Mouse (Mus musculus): Measurements from ENCODE around the gene Col4a4. TPM values are rescaled to one million over a fixed set of nuclear protein-coding genes. Genes with fewer than 3 reads are reported as not detected.

The Col4a4 gene
- polyA plus RNA-seq, 1 experiment from 2014 or later, result 0.24 TPM

DNA sequence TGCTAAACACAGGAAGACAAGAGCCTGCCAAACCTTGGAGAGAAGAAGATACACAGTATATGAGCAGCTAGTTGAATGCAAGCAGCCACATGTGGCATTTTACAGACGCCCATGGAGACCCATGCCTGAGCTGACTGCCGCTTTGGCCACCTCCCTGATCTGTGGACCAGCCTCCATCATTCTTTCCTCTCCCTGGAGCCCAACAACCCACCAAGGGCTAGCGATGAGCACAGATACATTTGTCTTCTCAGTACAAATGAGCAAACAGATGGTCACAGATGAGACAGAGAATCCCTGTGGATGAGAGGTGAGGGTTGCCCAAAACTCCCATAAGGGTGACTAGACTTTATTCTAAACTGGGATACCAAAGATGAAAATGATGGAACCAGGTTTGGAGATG lies 132.6 kb downstream of the Col4a4 start:
- H3K27me3 ChIP-seq (ENCODE audit: control insufficient read depth, insufficient read depth, low read length), result no peaks in the 10 kb centered on the region
- no peaks in the 10 kb centered on the region for H3K4me1 ChIP-seq (ENCODE audit: control insufficient read depth, insufficient read depth, low read length)
- H3K4me2 ChIP-seq (ENCODE audit: low read depth, low read length), result no peak overlapping the region
- H3K9ac ChIP-seq (replicated peaks; ENCODE audit: low read depth, low read length), result no peak overlapping the region
- H3K27ac ChIP-seq (ENCODE audit: low read depth, low read length), result no peak overlapping the region
- WGBS, result 85% methylated on average over 3 of the region's 3 CpGs
- ATAC-seq (ENCODE audit: low read depth), result no peak
- H3K9me3 ChIP-seq (ENCODE audit: control insufficient read depth, low read length), result no peaks in the 10 kb centered on the region
- H3K4me3 ChIP-seq (ENCODE audit: low read depth, low read length), result no peak overlapping the region
- H3K36me3 ChIP-seq (ENCODE audit: control insufficient read depth, insufficient read depth, low read length), result no peaks in the 10 kb centered on the region

DNA sequence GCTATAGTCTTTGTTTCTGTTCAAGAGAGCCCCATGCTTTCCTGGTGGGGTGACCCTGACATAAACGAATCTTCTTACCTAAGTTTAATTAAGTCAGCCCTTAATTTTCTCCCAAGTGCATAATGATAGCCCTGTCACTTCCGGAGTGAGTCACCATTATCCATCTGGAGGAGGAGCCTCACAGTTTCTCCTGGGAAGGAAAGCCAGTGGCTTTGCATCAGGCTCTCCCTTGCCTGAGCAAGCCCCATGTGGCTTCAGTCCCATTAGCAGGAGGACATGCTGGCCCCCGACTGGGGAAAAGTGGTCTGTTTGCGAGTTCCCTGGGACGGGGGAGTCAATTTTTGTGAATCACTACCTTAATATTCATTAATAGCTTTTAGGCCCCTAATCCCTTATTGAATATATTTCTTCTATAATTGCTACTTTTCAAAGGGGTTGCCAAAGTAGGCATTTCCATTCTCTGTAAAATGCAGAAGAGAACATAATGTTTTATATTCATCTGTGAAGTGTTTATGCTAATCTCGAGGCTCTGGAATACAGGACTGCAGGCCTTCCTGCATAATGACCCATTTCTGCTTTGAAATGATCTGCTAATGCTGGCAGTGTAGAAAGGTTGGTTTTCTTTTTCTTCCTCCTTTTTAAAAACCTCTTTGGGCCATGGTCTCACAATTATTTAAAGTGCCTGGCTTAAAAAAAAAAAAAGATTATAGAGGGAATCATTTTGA lies 134.6 kb downstream of the Col4a4 start:
- H3K9ac ChIP-seq (replicated peaks; ENCODE audit: low read depth, low read length), result no peak overlapping the region
- no peaks in the 10 kb centered on the region for H3K27me3 ChIP-seq (ENCODE audit: control insufficient read depth, insufficient read depth, low read length)
- WGBS, result 17% methylated on average over 6 of the region's 6 CpGs
- H3K4me1 ChIP-seq (ENCODE audit: control insufficient read depth, insufficient read depth, low read length), result no peaks in the 10 kb centered on the region
- H3K4me3 ChIP-seq (ENCODE audit: low read depth, low read length), result no peak overlapping the region
- no peaks in the 10 kb centered on the region for H3K9me3 ChIP-seq (ENCODE audit: control insufficient read depth, low read length)
- H3K4me2 ChIP-seq (ENCODE audit: low read depth, low read length), result no peak overlapping the region
- peak; percentile 67; the same call in 1 of the 2 replicates for ATAC-seq (ENCODE audit: low read depth)
- no peaks in the 10 kb centered on the region for H3K36me3 ChIP-seq (ENCODE audit: control insufficient read depth, insufficient read depth, low read length)
- H3K27ac ChIP-seq (ENCODE audit: low read depth, low read length), result no peak overlapping the region

DNA sequence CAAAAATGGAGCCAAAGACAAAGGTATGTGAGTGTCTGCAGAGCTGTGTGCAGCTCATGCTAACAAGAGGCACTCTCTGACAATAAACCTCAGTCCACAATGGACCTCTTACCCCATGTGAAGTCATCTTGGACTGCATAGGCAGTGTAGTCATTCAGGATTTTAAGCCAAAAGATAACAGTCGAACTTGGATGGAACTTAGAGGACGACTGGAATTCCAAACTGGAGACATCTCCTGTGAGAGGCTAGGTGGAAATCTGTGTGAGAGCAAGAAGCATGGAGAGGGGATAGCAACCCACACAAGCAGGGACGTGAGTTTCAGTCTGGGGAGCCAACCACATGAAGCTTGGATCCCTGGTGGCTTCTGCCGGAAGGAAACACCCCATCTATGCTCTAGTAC lies 136.8 kb downstream of the Col4a4 start:
- Histone ChIP-seq H3K4me3 (ENCODE audit: low read depth, low read length) (no peak overlapping the region), H3K9ac (replicated peaks; ENCODE audit: low read depth, low read length) (no peak overlapping the region), H3K27ac (ENCODE audit: low read depth, low read length) (no peak overlapping the region), H3K27me3 (ENCODE audit: control insufficient read depth, insufficient read depth, low read length) (no peaks in the 10 kb centered on the region), H3K36me3 (ENCODE audit: control insufficient read depth, insufficient read depth, low read length) (no peaks in the 10 kb centered on the region), H3K4me2 (ENCODE audit: low read depth, low read length) (no peak overlapping the region), H3K4me1 (ENCODE audit: control insufficient read depth, insufficient read depth, low read length) (no peaks in the 10 kb centered on the region), H3K9me3 (ENCODE audit: control insufficient read depth, low read length) (no peaks in the 10 kb centered on the region)
- ATAC-seq (ENCODE audit: low read depth), result no peak
- WGBS, result 88% methylated on average over 4 of the region's 4 CpGs

DNA sequence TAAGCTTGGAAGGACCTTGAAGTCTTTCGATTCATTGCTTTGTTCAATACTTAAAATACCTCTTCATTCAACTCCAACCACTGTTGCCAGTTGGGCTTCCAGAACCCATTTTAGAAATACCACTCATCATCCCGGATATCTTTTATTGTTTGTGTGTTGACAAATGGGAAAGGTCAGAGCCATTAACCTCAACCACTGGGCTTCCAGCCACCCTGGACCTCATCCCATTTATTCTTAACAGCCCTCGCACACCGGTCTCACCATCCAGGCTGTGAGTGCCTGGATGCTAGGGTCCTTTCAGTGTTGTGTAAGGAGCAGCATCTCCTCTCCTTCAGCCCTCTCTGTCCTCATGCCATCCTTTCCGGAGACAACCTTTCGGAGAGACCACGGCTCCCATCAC lies 140.6 kb downstream of the Col4a4 start:
- no peak for ATAC-seq (ENCODE audit: low read depth)
- no peaks in the 10 kb centered on the region for H3K27me3 ChIP-seq (ENCODE audit: control insufficient read depth, insufficient read depth, low read length)
- H3K4me3 ChIP-seq (ENCODE audit: low read depth, low read length), result no peak overlapping the region
- H3K9ac ChIP-seq (replicated peaks; ENCODE audit: low read depth, low read length), result no peak overlapping the region
- H3K4me1 ChIP-seq (ENCODE audit: control insufficient read depth, insufficient read depth, low read length), result no peaks in the 10 kb centered on the region
- no peaks in the 10 kb centered on the region for H3K9me3 ChIP-seq (ENCODE audit: control insufficient read depth, low read length)
- 86% methylated on average over 7 of the region's 7 CpGs for WGBS
- no peak overlapping the region for H3K4me2 ChIP-seq (ENCODE audit: low read depth, low read length)
- H3K36me3 ChIP-seq (ENCODE audit: control insufficient read depth, insufficient read depth, low read length), result no peaks in the 10 kb centered on the region
- H3K27ac ChIP-seq (ENCODE audit: low read depth, low read length), result no peak overlapping the region

DNA sequence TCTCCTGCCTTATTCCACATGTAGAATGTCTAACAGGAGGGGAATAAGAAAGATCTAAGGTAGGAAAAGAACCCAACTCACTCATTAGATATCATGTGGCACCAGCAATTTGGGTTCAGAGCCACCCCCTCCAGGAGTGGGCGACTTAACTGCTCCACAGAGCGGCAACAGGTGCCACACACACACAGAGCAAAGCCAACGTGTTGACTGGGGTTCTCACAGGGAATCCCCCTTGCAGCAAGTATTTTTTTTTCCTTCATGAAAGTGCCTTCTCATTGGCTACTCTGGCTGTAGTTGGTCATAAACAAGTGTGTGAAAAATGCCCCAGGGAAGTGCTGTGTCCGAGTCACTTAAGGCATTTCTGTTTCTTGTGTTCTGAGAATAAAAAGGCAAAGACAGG lies 143.1 kb downstream of the Col4a4 start:
- 70% methylated on average over 4 of the region's 4 CpGs for WGBS
- H3K9me3 ChIP-seq (ENCODE audit: control insufficient read depth, low read length), result no peaks in the 10 kb centered on the region
- H3K4me2 ChIP-seq (ENCODE audit: low read depth, low read length), result no peak overlapping the region
- no peak overlapping the region for H3K9ac ChIP-seq (replicated peaks; ENCODE audit: low read depth, low read length)
- H3K27ac ChIP-seq (ENCODE audit: low read depth, low read length), result no peak overlapping the region
- no peaks in the 10 kb centered on the region for H3K27me3 ChIP-seq (ENCODE audit: control insufficient read depth, insufficient read depth, low read length)
- no peak for ATAC-seq (ENCODE audit: low read depth)
- no peaks in the 10 kb centered on the region for H3K36me3 ChIP-seq (ENCODE audit: control insufficient read depth, insufficient read depth, low read length)
- no peaks in the 10 kb centered on the region for H3K4me1 ChIP-seq (ENCODE audit: control insufficient read depth, insufficient read depth, low read length)
- H3K4me3 ChIP-seq (ENCODE audit: low read depth, low read length), result no peak overlapping the region

DNA sequence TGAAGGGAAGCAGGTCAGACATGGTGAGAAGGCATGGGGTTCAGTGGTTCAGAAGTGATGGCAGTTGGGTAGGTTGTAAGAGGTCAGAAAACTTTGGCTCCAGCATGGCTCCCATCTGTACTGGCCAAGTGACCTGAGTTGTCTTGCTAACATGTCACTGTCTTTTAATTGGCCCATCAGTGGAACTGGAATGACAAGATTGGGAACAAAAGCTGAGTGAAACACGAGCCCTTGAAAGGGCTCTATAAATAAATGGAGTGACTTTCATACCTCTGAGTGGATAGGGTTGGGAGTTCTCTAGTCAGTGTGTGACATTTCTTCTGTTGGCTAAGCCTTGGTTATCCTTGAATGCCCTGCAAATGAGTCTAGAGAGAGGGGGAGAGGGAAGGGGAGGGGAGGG lies 146.5 kb downstream of the Col4a4 start:
- no peak overlapping the region for H3K4me3 ChIP-seq (ENCODE audit: low read depth, low read length)
- no peak overlapping the region for H3K27ac ChIP-seq (ENCODE audit: low read depth, low read length)
- no peaks in the 10 kb centered on the region for H3K27me3 ChIP-seq (ENCODE audit: control insufficient read depth, insufficient read depth, low read length)
- H3K4me2 ChIP-seq (ENCODE audit: low read depth, low read length), result no peak overlapping the region
- no peak overlapping the region for H3K9ac ChIP-seq (replicated peaks; ENCODE audit: low read depth, low read length)
- no peaks in the 10 kb centered on the region for H3K36me3 ChIP-seq (ENCODE audit: control insufficient read depth, insufficient read depth, low read length)
- no peaks in the 10 kb centered on the region for H3K9me3 ChIP-seq (ENCODE audit: control insufficient read depth, low read length)
- ATAC-seq (ENCODE audit: low read depth), result no peak
- H3K4me1 ChIP-seq (ENCODE audit: control insufficient read depth, insufficient read depth, low read length), result no peaks in the 10 kb centered on the region
- 61% methylated on average over 1 of the region's 1 CpGs for WGBS

DNA sequence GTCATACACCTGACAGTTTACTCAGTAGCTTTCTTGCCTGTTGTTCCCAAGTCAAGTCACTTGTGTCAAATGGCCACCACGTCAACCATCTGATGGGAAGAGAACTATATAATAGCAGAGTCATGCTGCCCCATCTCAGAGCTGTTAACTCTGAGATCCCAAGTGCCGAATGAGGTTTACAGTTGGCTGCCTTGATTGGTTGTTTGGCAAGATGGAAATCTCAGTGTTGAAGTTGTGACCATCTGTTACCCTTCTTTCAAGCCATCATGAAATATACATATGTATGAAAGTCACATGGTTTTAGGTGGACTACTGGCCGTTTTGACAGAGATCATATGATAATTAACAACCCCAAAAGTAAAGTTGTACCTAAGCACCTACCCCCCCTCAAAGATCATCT lies 149.4 kb downstream of the Col4a4 start:
- no peaks in the 10 kb centered on the region for H3K27me3 ChIP-seq (ENCODE audit: control insufficient read depth, insufficient read depth, low read length)
- no peak overlapping the region for H3K27ac ChIP-seq (ENCODE audit: low read depth, low read length)
- H3K36me3 ChIP-seq (ENCODE audit: control insufficient read depth, insufficient read depth, low read length), result no peaks in the 10 kb centered on the region
- no peak overlapping the region for H3K4me3 ChIP-seq (ENCODE audit: low read depth, low read length)
- no peak for ATAC-seq (ENCODE audit: low read depth)
- H3K9ac ChIP-seq (replicated peaks; ENCODE audit: low read depth, low read length), result no peak overlapping the region
- WGBS, result 61% methylated on average over 3 of the region's 3 CpGs
- peaks cover 4% of the 10 kb centered on the region; the same call in 1 of the 2 replicates for H3K4me1 ChIP-seq (ENCODE audit: control insufficient read depth, insufficient read depth, low read length)
- no peak overlapping the region for H3K4me2 ChIP-seq (ENCODE audit: low read depth, low read length)
- no peaks in the 10 kb centered on the region for H3K9me3 ChIP-seq (ENCODE audit: control insufficient read depth, low read length)

DNA sequence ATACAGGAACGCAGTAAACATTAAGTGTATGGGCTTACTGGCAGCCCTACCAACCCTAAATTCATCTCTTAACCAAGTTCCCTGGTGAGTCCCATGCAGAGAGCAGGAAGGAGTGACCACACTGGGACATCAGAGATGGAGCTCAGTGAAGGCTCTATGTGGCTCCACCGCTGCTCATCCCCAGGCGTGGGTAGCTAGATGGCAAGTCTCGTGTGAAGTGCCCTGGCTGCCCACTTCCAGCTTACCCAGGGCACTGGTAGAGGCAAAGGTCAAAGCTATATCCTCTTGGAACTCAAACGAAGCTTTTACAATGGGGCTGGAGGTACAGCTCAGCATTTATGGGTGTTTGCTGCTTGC lies 153.0 kb downstream of the Col4a4 start:
- ATAC-seq (ENCODE audit: low read depth), result 0 out of 2 replicates have a peak, but pooled peaks have one; percentile 39
- 70% methylated on average over 5 of the region's 5 CpGs for WGBS

DNA sequence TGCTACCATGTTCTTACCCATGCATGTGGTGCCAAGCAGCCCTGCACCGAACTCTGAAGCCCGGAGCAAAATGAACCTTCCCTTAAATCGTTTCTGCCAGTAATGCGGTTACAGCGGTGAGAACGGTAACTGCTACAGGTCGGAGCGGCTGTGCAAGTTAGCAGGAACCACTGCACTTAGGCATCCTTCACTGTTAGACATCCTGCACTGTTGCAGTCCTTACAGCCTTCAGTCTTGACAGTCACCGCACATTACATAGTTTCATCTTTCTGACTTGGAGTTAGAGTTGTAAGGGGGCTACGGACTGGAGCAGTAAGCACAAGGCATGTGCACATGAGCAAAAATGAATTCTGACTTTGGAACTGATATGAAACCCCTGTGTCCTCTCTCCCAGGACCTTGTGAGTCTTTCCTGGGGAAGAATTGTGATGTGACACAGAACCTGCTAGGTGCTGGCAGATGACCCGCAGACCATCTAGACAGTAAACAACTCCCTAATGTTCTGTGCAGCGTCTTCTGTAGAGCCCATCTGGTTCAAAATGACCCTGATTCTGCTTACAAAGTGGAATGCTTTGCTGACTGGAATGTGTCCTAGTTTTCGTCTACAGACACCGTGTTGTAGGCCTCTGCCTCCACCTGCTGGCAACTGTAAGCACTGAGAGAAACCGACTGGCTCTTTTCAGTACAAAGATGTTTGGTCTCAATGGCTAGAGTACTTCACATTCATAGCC lies 153.6 kb downstream of the Col4a4 start:
- WGBS, result 63% methylated on average over 15 of the region's 15 CpGs
- no peak overlapping the region for H3K4me2 ChIP-seq (ENCODE audit: low read depth, low read length)

More for the DNA sequence above, 153.0 kb downstream of the Col4a4 start:
- H3K4me2 ChIP-seq (ENCODE audit: low read depth, low read length), result no peak overlapping the region
- H3K9ac ChIP-seq (replicated peaks; ENCODE audit: low read depth, low read length), result no peak overlapping the region
- peaks cover 6% of the 10 kb centered on the region; the same call in 1 of the 2 replicates for H3K4me1 ChIP-seq (ENCODE audit: control insufficient read depth, insufficient read depth, low read length)
- no peaks in the 10 kb centered on the region for H3K36me3 ChIP-seq (ENCODE audit: control insufficient read depth, insufficient read depth, low read length)
- H3K27ac ChIP-seq (ENCODE audit: low read depth, low read length), result no peak overlapping the region
- no peak overlapping the region for H3K4me3 ChIP-seq (ENCODE audit: low read depth, low read length)
- H3K27me3 ChIP-seq (ENCODE audit: control insufficient read depth, insufficient read depth, low read length), result no peaks in the 10 kb centered on the region
- H3K9me3 ChIP-seq (ENCODE audit: control insufficient read depth, low read length), result no peaks in the 10 kb centered on the region

More for the DNA sequence above, 153.6 kb downstream of the Col4a4 start:
- no peak overlapping the region for H3K9ac ChIP-seq (replicated peaks; ENCODE audit: low read depth, low read length)
- no peak overlapping the region for H3K27ac ChIP-seq (ENCODE audit: low read depth, low read length)
- no peaks in the 10 kb centered on the region for H3K27me3 ChIP-seq (ENCODE audit: control insufficient read depth, insufficient read depth, low read length)
- no peaks in the 10 kb centered on the region for H3K9me3 ChIP-seq (ENCODE audit: control insufficient read depth, low read length)
- H3K4me1 ChIP-seq (ENCODE audit: control insufficient read depth, insufficient read depth, low read length), result peaks cover 6% of the 10 kb centered on the region; the same call in 1 of the 2 replicates
- no peaks in the 10 kb centered on the region for H3K36me3 ChIP-seq (ENCODE audit: control insufficient read depth, insufficient read depth, low read length)
- peak; percentile 90 for ATAC-seq (ENCODE audit: low read depth)
- H3K4me3 ChIP-seq (ENCODE audit: low read depth, low read length), result no peak overlapping the region
